Comparison of ENCODE assay signal across 8 mouse cellular contexts in genomic region chr11:46436760-46437458, GRCm38 (mm10). TPM values are rescaled to one million over a fixed set of nuclear protein-coding genes. Genes with fewer than 3 reads are reported as not detected.
DNase-seq lines count a peak whose midpoint lies in the region; ATAC-seq and TF ChIP-seq lines count a peak whose summit lies in the region.

Gene Med7, plus strand, starts transcription at chr11:46436925.

- under 1% methylated on average over 59 of the region's 59 CpGs for whole genome bisulfite sequencing in heart, embryonic 12.5 days
- under 1% methylated on average over 59 of the region's 59 CpGs for WGBS in kidney, postnatal 0 days
- under 1% methylated on average over 58 of the region's 59 CpGs for WGBS in liver, embryonic 11.5 days
- under 1% methylated on average over 59 of the region's 59 CpGs for WGBS in stomach, embryonic 14.5 days

- peaks cover 16% of the 10 kb centered on the region for H3K36me3 ChIP-seq in heart, embryonic 12.5 days
- H3K36me3 ChIP-seq in kidney, postnatal 0 days (ENCODE audit: insufficient read depth, low read length) = peaks cover 10% of the 10 kb centered on the region; the same call in 1 of the 2 replicates
- H3K36me3 ChIP-seq in liver, embryonic 11.5 days (ENCODE audit: control insufficient read depth, insufficient read depth, low read length) = peaks cover 6% of the 10 kb centered on the region; the same call in 1 of the 2 replicates
- H3K36me3 ChIP-seq in stomach, embryonic 14.5 days (ENCODE audit: control insufficient read depth, insufficient read depth, low read length) = peaks cover 3% of the 10 kb centered on the region; the same call in 1 of the 2 replicates

- H3K9me3 ChIP-seq in heart, embryonic 12.5 days (replicated peaks) = no peaks in the 10 kb centered on the region
- no peaks in the 10 kb centered on the region for H3K9me3 ChIP-seq in kidney, postnatal 0 days (replicated peaks; ENCODE audit: low read length)
- H3K9me3 ChIP-seq in liver, embryonic 11.5 days (ENCODE audit: control insufficient read depth, low read length) = no peaks in the 10 kb centered on the region
- H3K9me3 ChIP-seq in stomach, embryonic 14.5 days (ENCODE audit: control insufficient read depth, low read depth, low read length) = no peaks in the 10 kb centered on the region

- peaks cover 5% of the 10 kb centered on the region for H3K4me1 ChIP-seq in heart, embryonic 12.5 days (replicated peaks)
- H3K4me1 ChIP-seq in kidney, postnatal 0 days (replicated peaks; ENCODE audit: insufficient read depth, low read length) = no peaks in the 10 kb centered on the region
- peaks cover 15% of the 10 kb centered on the region for H3K4me1 ChIP-seq in liver, embryonic 11.5 days (replicated peaks; ENCODE audit: control insufficient read depth, insufficient read depth, low read length)
- no peaks in the 10 kb centered on the region for H3K4me1 ChIP-seq in stomach, embryonic 14.5 days (ENCODE audit: control insufficient read depth, insufficient read depth, low read length)

- no peak for TF ChIP-seq CTCF in kidney, postnatal 0 days (IDR thresholded peaks at IDR 0.05; ENCODE audit: low read depth)

- peak; percentile 97 for DNase-seq in CD4-positive helper T cell, adult 2 months (ENCODE audit: low read depth, low spot score)
- DNase-seq in brain, embryonic 18.5 days (ENCODE audit: low read depth, low spot score) = peak; percentile 94
- peak; percentile 98 for DNase-seq in kidney, postnatal 0 days (ENCODE audit: low spot score)
- DNase-seq in liver, embryonic 11.5 days (ENCODE audit: low spot score) = peak; percentile 86
- peak; percentile 96 for DNase-seq in naive thymus-derived CD4-positive, alpha-beta T cell, adult 2 months (ENCODE audit: low read depth)

- H3K27ac ChIP-seq in heart, embryonic 12.5 days (ENCODE audit: poor library complexity, severe bottlenecking) = peak within 1 kb of the TSS; percentile 95
- peak within 1 kb of the TSS; percentile 96 for H3K27ac ChIP-seq in kidney, postnatal 0 days
- H3K27ac ChIP-seq in liver, embryonic 11.5 days (ENCODE audit: low read depth, low read length) = peak within 1 kb of the TSS; percentile 97
- peak within 1 kb of the TSS; percentile 83 for H3K27ac ChIP-seq in stomach, embryonic 14.5 days (ENCODE audit: low read length)

- H3K4me2 ChIP-seq in heart, embryonic 12.5 days = peak within 1 kb of the TSS; percentile 89
- peak within 1 kb of the TSS; percentile 64 for H3K4me2 ChIP-seq in kidney, postnatal 0 days (ENCODE audit: low read length)
- H3K4me2 ChIP-seq in liver, embryonic 11.5 days = peak within 1 kb of the TSS; percentile 86
- peak within 1 kb of the TSS; percentile 79 for H3K4me2 ChIP-seq in stomach, embryonic 14.5 days (replicated peaks; ENCODE audit: low read depth, low read length)

- no peaks in the 10 kb centered on the region for H3K27me3 ChIP-seq in heart, embryonic 12.5 days (replicated peaks)
- H3K27me3 ChIP-seq in kidney, postnatal 0 days (ENCODE audit: insufficient read depth, low read length) = no peaks in the 10 kb centered on the region
- no peaks in the 10 kb centered on the region for H3K27me3 ChIP-seq in liver, embryonic 11.5 days (replicated peaks; ENCODE audit: control insufficient read depth, insufficient read depth, low read length)
- H3K27me3 ChIP-seq in stomach, embryonic 14.5 days (ENCODE audit: control insufficient read depth, insufficient read depth, low read length) = no peaks in the 10 kb centered on the region

- H3K9ac ChIP-seq in heart, embryonic 12.5 days = peak within 1 kb of the TSS; percentile 97
- H3K9ac ChIP-seq in kidney, postnatal 0 days (ENCODE audit: low read depth, low read length) = peak within 1 kb of the TSS; percentile 86
- peak within 1 kb of the TSS; percentile 99 for H3K9ac ChIP-seq in liver, embryonic 11.5 days (ENCODE audit: low read depth, low read length)
- H3K9ac ChIP-seq in stomach, embryonic 14.5 days (replicated peaks; ENCODE audit: low read depth, low read length) = peak within 1 kb of the TSS; percentile 63

- ATAC-seq in erythroid progenitor cell, adult 5-6 weeks (replicated peaks; ENCODE audit: low FRiP score, poor library complexity, severe bottlenecking) = peak; percentile 90
- peak; percentile 97 for ATAC-seq in heart, embryonic 12.5 days (ENCODE audit: insufficient number of reproducible peaks, low FRiP score)
- peak; percentile 97 for ATAC-seq in kidney, postnatal 0 days (replicated peaks; ENCODE audit: low FRiP score, low read depth)
- ATAC-seq in liver, embryonic 11.5 days (replicated peaks; ENCODE audit: low FRiP score) = peak; percentile 93
- ATAC-seq in stomach, embryonic 14.5 days (ENCODE audit: insufficient number of reproducible peaks, insufficient read depth, low FRiP score, low read depth) = peak; percentile 100

- H3K4me3 ChIP-seq in heart, embryonic 12.5 days = peak within 1 kb of the TSS; percentile 93
- peak within 1 kb of the TSS; percentile 89 for H3K4me3 ChIP-seq in kidney, postnatal 0 days (replicated peaks; ENCODE audit: low read depth, low read length)
- H3K4me3 ChIP-seq in liver, embryonic 11.5 days (ENCODE audit: low read depth, low read length) = peak within 1 kb of the TSS; percentile 96
- H3K4me3 ChIP-seq in stomach, embryonic 14.5 days (ENCODE audit: low read depth, low read length) = peak within 1 kb of the TSS; percentile 86

RNA-seq across cellular contexts. Expression of gene Med7, which starts in this region (rescaled TPM):
- 125 and 166 TPM in 2 replicates for total RNA-seq in erythroid progenitor cell, adult 5-6 weeks (2015; ENCODE audit: low replicate concordance)
- total RNA-seq in erythroid progenitor cell, adult 5-6 weeks (2017; ENCODE audit: low replicate concordance) = 59.0 and 65.5 TPM in 2 replicates
- 54.9 and 56.8 TPM in 2 replicates for polyA plus RNA-seq in heart, embryonic 12.5 days (2016; fragmentation: Nextera tagmentation; extraction: Ambion mirVana)
- polyA plus RNA-seq in kidney, postnatal 0 days (2015; fragmentation: Nextera tagmentation; extraction: Ambion mirVana) = 80.5 and 87.9 TPM in 2 replicates
- 89.0 and 94.6 TPM in 2 replicates for polyA plus RNA-seq in liver, embryonic 11.5 days (2014; fragmentation: Nextera tagmentation; extraction: Ambion mirVana)
- 71.4 and 75.0 TPM in 2 replicates for polyA plus RNA-seq in stomach, embryonic 14.5 days (2014; fragmentation: Nextera tagmentation; extraction: Ambion mirVana)

Comparison
In these comparisons a context has a peak if more than half of its experiments do, and no peak if none do; other contexts are left out.
1. Peak in every context shown above with its lines: DNase-seq, ATAC-seq, H3K4me3 ChIP-seq and H3K27ac ChIP-seq.